Mouse (Mus musculus) neural tube, embryonic 13.5 days (tissue): Measurements from ENCODE around the gene Card10. TPM values are rescaled to one million over a fixed set of nuclear protein-coding genes. Genes with fewer than 3 reads are reported as not detected.
A peak's percentile ranks its signal among the peaks of the same experiment; 100 is the strongest.

Experiments
- ATAC-seq: fragments of 200-750 bp; cut with Nextera tagmentation; 2 replicates; pipeline ENCODE4 v1.8.0; 2017; ENCODE audit warnings: low read depth, mild to moderate bottlenecking, moderate TSS enrichment, moderate library complexity
- H3K27ac ChIP-seq: fragments of 300-500 bp; sonication (generic); replicated peaks from 2 replicates; pipeline ENCODE4 v1.5.1; 2015; ENCODE audit warnings: moderate library complexity, mild to moderate bottlenecking, inconsistent platforms
- H3K27me3 ChIP-seq: fragments of 300-500 bp; sonication (generic); 2 replicates; pipeline ENCODE4 v1.6.1; 2015; ENCODE audit warnings: mild to moderate bottlenecking, inconsistent platforms
- H3K36me3 ChIP-seq: fragments of 300-500 bp; sonication (generic); 2 replicates; pipeline ENCODE4 v1.6.1; 2015; ENCODE audit warnings: mild to moderate bottlenecking, inconsistent platforms
- H3K4me1 ChIP-seq: fragments of 300-500 bp; sonication (generic); replicated peaks from 2 replicates; pipeline ENCODE4 v1.6.1; 2015; ENCODE audit warnings: inconsistent platforms
- H3K4me2 ChIP-seq: fragments of 300-500 bp; sonication (generic); 2 replicates; pipeline ENCODE4 v1.6.1; 2015; ENCODE audit warnings: inconsistent platforms, mild to moderate bottlenecking, moderate library complexity
- H3K4me3 ChIP-seq: fragments of 300-500 bp; sonication (generic); 2 replicates; pipeline ENCODE4 v1.5.1; 2015; ENCODE audit warnings: mild to moderate bottlenecking, inconsistent platforms
- H3K9ac ChIP-seq: fragments of 300-500 bp; sonication (generic); 2 replicates; pipeline ENCODE4 v1.6.1; 2015; ENCODE audit warnings: moderate library complexity, mild to moderate bottlenecking, inconsistent platforms
- H3K9me3 ChIP-seq: fragments of 300-500 bp; sonication (generic); 2 replicates; pipeline ENCODE4 v1.6.1; 2016; ENCODE audit warnings: inconsistent platforms
- WGBS: fragments of 180-500 bp; shearing (Covaris S2); methylation state at CpG from one replicate; pipeline ENCODE4 v1.1.7; 2015; 5-methylcytosine and 5-hydroxymethylcytosine counted together
- polyA plus RNA-seq: library from polyadenylated mRNA; unstranded; fragments of >200 nt; fragmentation: Nextera tagmentation; extraction: Ambion mirVana; gene quantifications from 2 replicates; pipeline ENCODE4 v1.2.1, GENCODE M21; 2015

Gene Card10
- polyA plus RNA-seq, 1 experiment from 2014 or later = 1.7 TPM

DNA sequence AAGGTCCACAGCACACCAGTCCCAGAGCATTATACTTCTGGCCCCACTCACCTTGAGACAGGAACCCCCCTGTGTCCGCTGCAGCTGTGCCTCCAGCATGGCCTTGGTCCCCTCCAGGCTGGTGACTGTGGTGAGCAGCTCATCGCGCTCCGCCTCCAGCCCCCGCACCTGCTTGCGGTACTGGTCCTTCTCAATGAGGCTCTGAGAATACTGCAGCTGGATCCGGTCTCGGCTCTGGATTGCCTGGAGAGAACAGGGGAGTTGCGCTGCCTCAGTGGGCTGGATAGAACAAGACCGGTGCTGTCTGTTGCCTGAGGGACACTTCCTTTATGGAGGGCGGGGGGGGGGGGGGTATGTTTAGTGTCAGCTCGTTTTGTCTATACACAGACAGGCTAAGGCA, 11.9 kb downstream of the Card10 start:
- no peaks in the 10 kb centered on the region for H3K27me3 ChIP-seq
- ATAC-seq = no peak; the same call in 1 of the 2 replicates
- 71% methylated on average over 12 of the region's 12 CpGs for WGBS
- no peak overlapping the region for H3K9ac ChIP-seq
- H3K4me1 ChIP-seq = peaks cover 25% of the 10 kb centered on the region
- H3K9me3 ChIP-seq = no peaks in the 10 kb centered on the region
- H3K36me3 ChIP-seq = no peaks in the 10 kb centered on the region
- no peak overlapping the region for H3K4me2 ChIP-seq
- no peak overlapping the region for H3K4me3 ChIP-seq
- no peak overlapping the region for H3K27ac ChIP-seq

DNA sequence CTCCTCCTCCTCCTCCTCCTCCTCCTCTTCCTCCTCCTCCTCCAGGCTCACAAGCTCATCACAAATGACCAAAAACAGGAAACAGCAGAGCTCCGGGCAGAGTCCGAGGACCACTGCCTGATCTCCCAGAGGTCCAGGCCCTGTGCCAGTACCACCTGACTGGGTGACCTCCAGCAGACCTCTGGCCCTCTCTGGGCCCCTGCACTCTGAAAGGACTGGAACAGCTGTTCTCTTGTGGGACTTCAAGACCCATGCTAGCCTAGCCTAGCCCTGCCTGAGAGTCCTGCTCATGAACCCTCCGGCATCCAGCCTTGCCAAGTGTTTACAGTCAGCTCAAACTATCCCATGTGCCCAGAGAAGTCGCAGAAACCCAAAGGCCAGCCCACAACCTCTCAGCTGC, 12.4 kb downstream of the Card10 start:
- Histone ChIP-seq H3K4me2 (no peak overlapping the region), H3K27me3 (no peaks in the 10 kb centered on the region), H3K27ac (no peak overlapping the region), H3K4me3 (no peak overlapping the region), H3K4me1 (peaks cover 30% of the 10 kb centered on the region), H3K36me3 (no peaks in the 10 kb centered on the region), H3K9me3 (no peaks in the 10 kb centered on the region), H3K9ac (no peak overlapping the region)
- no peak for ATAC-seq
- 57% methylated on average over 4 of the region's 4 CpGs for WGBS

DNA sequence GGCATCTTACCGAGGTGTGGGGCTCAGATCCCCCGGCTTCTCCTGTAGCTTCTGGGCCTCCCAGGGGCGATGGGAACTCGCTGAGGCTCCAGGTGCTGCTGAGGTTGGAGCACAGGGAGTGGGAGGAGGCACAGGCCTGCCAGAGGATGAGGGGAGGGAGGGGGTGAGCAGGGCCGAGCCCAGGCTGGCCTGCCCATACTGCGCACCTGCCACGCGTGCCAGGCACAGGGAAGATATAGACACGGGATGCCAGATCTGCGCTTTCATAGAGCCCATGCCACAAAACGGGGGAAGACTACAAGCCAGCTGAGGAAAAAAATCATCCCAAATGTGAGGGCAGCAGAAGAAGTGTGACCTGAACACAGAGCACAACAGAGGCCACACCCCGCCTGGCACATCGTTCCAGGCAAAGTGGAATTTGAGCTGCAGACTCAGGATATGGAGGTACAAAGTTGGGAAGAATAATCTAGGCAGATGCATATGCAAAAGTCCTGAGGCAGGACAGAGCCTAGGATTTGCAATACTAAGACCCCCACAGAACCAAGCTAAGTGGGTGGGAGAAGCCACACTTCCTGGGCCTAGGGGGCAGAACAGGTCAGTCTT, 13.0 kb downstream of the Card10 start:
- ATAC-seq = no peak
- H3K9ac ChIP-seq = no peak overlapping the region
- H3K9me3 ChIP-seq = no peaks in the 10 kb centered on the region
- WGBS = 86% methylated on average over 13 of the region's 13 CpGs
- no peak overlapping the region for H3K4me3 ChIP-seq
- H3K4me2 ChIP-seq = no peak overlapping the region
- no peaks in the 10 kb centered on the region for H3K27me3 ChIP-seq
- H3K4me1 ChIP-seq = peaks cover 30% of the 10 kb centered on the region
- no peak overlapping the region for H3K27ac ChIP-seq
- no peaks in the 10 kb centered on the region for H3K36me3 ChIP-seq

DNA sequence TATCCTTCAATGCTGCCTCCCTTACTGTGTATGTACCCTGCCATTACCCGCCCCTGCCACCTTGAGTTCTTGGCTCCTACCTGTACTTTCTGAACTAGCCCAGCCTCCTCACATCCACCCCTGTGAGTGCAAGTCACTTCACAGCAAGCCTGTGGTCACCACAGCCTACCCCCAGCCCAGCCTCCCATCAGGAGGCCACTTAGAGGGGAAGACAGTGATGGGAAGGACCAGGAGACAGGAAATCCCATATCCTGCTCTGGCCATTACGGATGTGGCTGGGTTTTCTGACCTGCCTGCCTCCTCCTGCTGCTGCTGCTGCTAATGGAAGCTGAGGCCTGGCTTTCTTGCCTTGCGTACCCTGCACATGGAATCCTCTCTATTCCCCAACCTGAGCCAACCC, 14.8 kb downstream of the Card10 start:
- H3K4me3 ChIP-seq = no peak overlapping the region
- no peak for ATAC-seq
- no peaks in the 10 kb centered on the region for H3K36me3 ChIP-seq
- H3K27me3 ChIP-seq = no peaks in the 10 kb centered on the region
- peak overlapping the region; percentile 56; the same call in 1 of the 2 replicates for H3K27ac ChIP-seq
- no peak overlapping the region for H3K9ac ChIP-seq
- H3K4me2 ChIP-seq = no peak overlapping the region
- peaks cover 30% of the 10 kb centered on the region for H3K4me1 ChIP-seq
- no peaks in the 10 kb centered on the region for H3K9me3 ChIP-seq
- 71% methylated on average over 3 of the region's 3 CpGs for WGBS

DNA sequence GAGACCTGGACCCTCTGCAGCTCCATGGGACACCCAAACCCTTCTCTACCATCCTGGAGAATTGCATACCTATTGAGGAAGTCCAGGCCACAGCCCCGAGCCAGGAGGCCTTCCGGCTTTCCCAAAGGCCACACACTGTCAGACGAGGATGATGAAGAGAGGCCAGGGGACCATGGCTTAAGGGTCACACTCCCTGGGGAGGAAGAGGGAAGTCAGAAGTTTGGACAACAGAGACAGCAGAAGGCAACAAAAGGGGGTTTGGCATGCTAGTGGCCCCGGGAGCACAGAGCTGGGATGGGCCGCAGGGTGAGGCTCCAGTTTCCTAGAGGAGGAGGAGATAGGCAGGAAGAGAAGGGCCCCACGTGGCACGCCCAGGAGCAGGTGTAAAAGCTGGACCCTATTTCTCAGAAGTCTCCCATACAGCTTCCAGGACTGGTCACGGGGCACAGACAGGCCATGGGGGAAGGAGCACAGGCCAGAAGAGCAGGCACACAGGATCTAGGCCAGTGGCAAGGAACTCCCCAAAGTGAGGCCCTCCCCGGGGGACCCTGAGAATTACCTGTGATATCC, 15.5 kb downstream of the Card10 start:
- Histone ChIP-seq H3K27ac (peak overlapping the region; percentile 56; the same call in 1 of the 2 replicates), H3K27me3 (no peaks in the 10 kb centered on the region), H3K9me3 (no peaks in the 10 kb centered on the region), H3K4me3 (no peak overlapping the region), H3K36me3 (no peaks in the 10 kb centered on the region), H3K4me1 (peaks cover 30% of the 10 kb centered on the region), H3K4me2 (no peak overlapping the region), H3K9ac (no peak overlapping the region)
- 64% methylated on average over 9 of the region's 9 CpGs for WGBS
- no peak for ATAC-seq

DNA sequence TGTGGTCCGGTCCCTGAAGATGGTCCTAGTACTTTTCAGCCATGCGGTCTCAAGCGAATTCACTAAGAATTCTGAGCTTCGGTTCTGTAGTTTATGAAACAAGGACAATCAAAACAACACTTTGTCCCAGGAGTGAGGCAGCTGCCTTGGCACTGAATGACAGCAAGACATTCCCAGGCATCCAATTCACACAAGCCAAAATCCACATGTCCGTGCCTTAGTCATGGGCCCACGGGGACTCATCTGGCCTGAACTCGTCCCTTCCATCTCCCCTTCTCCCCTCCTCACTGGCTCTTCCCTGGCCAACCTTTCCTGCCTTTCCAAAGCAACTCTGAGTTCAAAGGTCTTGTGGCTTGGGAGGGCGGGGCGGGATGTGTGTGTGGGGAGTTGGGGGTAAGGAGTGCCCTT, 16.4 kb downstream of the Card10 start:
- Histone ChIP-seq H3K27me3 (no peaks in the 10 kb centered on the region), H3K4me1 (peaks cover 34% of the 10 kb centered on the region), H3K4me3 (no peak overlapping the region), H3K36me3 (no peaks in the 10 kb centered on the region), H3K27ac (peak overlapping the region; percentile 56), H3K9ac (no peak overlapping the region), H3K9me3 (no peaks in the 10 kb centered on the region), H3K4me2 (no peak overlapping the region)
- ATAC-seq = no peak
- WGBS = 73% methylated on average over 9 of the region's 9 CpGs

DNA sequence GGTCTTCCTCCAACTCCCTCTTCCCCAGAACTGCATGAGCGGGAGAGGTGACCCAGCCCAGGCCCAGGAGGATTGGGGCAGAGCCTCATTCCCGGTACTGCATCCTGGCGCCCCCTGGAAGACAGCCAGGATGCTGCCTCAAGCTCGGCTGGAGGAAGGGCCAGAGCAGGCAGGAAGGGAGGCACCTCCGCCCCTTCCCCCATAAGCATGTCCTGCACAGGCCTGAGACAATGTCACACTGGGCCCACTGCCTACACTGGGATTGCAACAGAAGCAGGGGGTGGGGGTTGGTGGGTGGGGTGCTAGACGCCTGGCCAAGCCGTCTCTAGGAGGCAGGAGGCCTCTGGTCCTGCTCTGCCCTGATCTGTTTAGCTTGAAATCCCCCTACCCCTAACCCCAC, 16.9 kb downstream of the Card10 start:
- 21% methylated on average over 7 of the region's 7 CpGs for WGBS
- no peak overlapping the region for H3K4me3 ChIP-seq

DNA sequence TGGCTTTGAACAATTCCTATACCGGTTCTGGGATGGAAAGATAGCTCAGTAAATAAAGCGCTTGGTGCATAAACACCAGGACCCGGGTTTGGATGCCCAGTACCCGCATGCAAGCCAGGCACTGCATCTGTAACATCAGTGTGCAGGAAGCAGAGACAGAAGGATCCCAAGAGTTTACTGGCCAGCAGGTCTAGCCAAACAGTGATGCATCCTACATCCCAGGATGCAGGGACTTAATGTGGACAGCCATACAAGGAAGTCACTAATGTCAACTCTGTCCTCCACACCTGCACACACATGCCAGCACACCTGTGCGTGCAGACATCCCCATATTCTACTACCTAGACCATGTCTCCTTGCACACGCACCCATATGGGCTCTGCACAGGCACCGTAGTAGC, 17.6 kb downstream of the Card10 start:
- H3K4me1 ChIP-seq = peaks cover 27% of the 10 kb centered on the region
- 93% methylated on average over 7 of the region's 7 CpGs for WGBS
- H3K9me3 ChIP-seq = no peaks in the 10 kb centered on the region
- no peak overlapping the region for H3K4me2 ChIP-seq
- no peak for ATAC-seq
- no peaks in the 10 kb centered on the region for H3K36me3 ChIP-seq
- no peak overlapping the region for H3K27ac ChIP-seq
- no peak overlapping the region for H3K4me3 ChIP-seq
- no peaks in the 10 kb centered on the region for H3K27me3 ChIP-seq
- H3K9ac ChIP-seq = no peak overlapping the region

More for the DNA sequence above, 16.9 kb downstream of the Card10 start:
- H3K36me3 ChIP-seq = no peaks in the 10 kb centered on the region
- H3K4me2 ChIP-seq = no peak overlapping the region
- peaks cover 33% of the 10 kb centered on the region for H3K4me1 ChIP-seq
- peak; percentile 70; the same call in 1 of the 2 replicates for ATAC-seq
- H3K27ac ChIP-seq = peak overlapping the region; percentile 56; the same call in 1 of the 2 replicates
- H3K27me3 ChIP-seq = no peaks in the 10 kb centered on the region
- H3K9me3 ChIP-seq = no peaks in the 10 kb centered on the region
- no peak overlapping the region for H3K9ac ChIP-seq

DNA sequence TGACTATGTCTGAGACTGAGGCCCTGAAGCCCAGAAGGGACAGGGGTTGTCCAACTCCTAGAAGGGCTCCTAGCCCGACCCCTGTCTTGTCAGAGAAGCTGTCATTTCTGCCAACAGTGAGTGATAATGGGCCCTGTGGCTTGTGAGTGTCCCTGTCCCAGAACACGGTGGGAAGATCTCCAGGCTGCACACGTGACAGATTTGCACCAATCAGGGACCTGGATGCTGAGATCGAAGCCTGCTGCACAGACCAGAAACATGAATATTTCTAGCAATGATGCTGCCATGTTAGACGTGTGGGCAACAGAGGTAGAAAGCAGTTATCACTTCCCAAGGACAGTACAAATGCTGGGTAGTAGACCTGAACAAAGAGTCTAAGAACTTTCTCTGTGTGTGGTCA, 18.3 kb downstream of the Card10 start:
- Histone ChIP-seq H3K9me3 (no peaks in the 10 kb centered on the region), H3K27ac (no peak overlapping the region)
- WGBS = 71% methylated on average over 5 of the region's 5 CpGs

DNA sequence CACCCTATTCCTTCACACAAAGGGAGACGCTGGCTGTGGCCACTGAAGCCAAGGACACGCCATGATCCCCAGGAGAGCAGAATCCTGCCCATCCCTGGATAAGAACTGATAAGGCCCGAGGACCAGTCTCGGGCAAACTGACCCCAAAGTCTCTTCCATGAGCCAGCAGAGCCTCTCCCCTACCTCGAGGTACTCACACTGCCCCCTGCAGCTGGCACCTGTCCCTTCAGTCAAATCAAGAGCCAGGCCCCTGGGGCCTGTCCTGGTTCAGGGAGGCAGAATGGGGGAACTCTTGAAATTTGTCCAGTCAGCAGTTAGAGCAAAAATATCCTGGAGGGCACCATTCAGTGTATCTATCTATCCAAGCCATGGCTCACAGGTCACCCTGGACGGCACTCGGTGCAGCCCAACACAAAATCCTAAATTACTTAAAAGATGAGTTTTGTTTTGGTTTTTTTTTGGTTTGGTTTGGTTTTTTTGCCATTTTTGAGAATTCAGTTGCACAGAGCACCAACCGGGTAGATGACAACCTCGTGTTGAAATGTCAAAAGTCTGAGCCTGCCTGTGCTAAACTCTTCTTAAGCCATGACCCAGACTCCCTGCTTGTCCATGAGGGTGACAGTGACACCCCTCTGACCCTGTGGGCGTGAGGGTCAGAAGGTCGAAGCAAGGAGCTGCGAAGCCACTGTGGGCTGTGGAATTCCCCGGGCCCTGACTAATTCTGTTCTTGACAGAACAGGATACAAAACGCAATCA, 20.3 kb downstream of the Card10 start:
- H3K4me3 ChIP-seq = no peak overlapping the region
- no peak for ATAC-seq
- H3K9ac ChIP-seq = no peak overlapping the region
- H3K27ac ChIP-seq = no peak overlapping the region
- no peak overlapping the region for H3K4me2 ChIP-seq
- no peaks in the 10 kb centered on the region for H3K9me3 ChIP-seq
- 71% methylated on average over 14 of the region's 14 CpGs for WGBS
- peaks cover 36% of the 10 kb centered on the region for H3K4me1 ChIP-seq
- no peaks in the 10 kb centered on the region for H3K27me3 ChIP-seq
- no peaks in the 10 kb centered on the region for H3K36me3 ChIP-seq

More for the DNA sequence above, 18.3 kb downstream of the Card10 start:
- Histone ChIP-seq H3K27me3 (no peaks in the 10 kb centered on the region), H3K4me2 (no peak overlapping the region), H3K9ac (no peak overlapping the region), H3K4me3 (no peak overlapping the region), H3K36me3 (no peaks in the 10 kb centered on the region), H3K4me1 (peaks cover 27% of the 10 kb centered on the region)
- no peak for ATAC-seq

DNA sequence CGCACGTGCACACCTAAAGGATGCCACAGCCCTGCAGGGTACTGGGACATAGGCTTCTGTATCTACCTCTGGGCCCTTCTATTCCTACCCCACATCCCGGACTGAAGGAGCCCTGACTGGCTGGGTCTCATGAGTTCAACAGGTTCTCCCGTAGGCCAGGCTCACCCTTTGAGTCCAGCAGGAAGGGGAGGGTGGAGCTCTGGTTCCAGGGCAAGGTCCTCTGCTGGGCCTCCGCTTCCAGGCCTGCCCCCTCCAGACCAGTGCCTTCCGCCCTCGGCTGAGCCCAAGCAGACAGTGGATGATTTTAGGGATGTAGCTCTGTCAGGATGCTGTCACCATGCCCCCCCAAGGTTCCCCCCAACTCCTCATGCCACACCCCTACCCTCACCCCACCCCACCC, 21.9 kb downstream of the Card10 start:
- Histone ChIP-seq H3K9ac (no peak overlapping the region), H3K4me3 (no peak overlapping the region), H3K9me3 (no peaks in the 10 kb centered on the region), H3K4me1 (peaks cover 20% of the 10 kb centered on the region), H3K4me2 (no peak overlapping the region), H3K36me3 (no peaks in the 10 kb centered on the region), H3K27me3 (no peaks in the 10 kb centered on the region), H3K27ac (no peak overlapping the region)
- WGBS = 80% methylated on average over 7 of the region's 7 CpGs
- no peak for ATAC-seq

DNA sequence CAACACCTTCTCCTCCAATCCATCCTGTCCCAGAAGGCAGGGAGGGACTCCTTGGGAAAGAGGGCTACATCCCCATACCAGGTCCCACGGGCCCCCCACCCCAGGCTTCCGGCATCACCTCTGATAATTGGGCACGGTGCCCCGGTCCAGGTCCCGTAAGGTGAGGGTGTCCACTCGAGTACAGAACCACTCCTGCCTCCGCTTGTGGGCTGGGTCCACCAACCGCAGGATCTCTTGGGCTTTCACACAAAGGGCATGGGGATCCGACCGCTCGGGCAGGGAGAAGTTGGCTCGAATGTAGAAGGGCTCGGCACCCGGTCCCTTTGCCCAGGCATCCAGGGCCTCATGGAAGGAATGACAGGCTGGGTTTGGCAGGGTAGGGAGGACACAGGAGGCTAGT, 22.5 kb downstream of the Card10 start:
- WGBS = 91% methylated on average over 14 of the region's 14 CpGs
- no peak overlapping the region for H3K9ac ChIP-seq

More for the DNA sequence above, 22.5 kb downstream of the Card10 start:
- H3K36me3 ChIP-seq = no peaks in the 10 kb centered on the region
- H3K27me3 ChIP-seq = no peaks in the 10 kb centered on the region
- H3K4me3 ChIP-seq = no peak overlapping the region
- H3K27ac ChIP-seq = no peak overlapping the region
- H3K4me2 ChIP-seq = no peak overlapping the region
- no peaks in the 10 kb centered on the region for H3K9me3 ChIP-seq
- no peak for ATAC-seq
- H3K4me1 ChIP-seq = peaks cover 15% of the 10 kb centered on the region
